Mouse (Mus musculus) forebrain, postnatal 0 days (tissue): ENCODE measurements around the gene Nhlrc4. TPM values are rescaled to one million over a fixed set of nuclear protein-coding genes. Genes with fewer than 3 reads are reported as not detected.

ENCODE experiments used
- ATAC-seq: fragments of 200-750 bp; cut with Nextera tagmentation; 2 replicates; pipeline ENCODE4 v1.8.0; 2017; ENCODE audit warnings: mild to moderate bottlenecking, moderate library complexity
- DNase-seq: peaks from one replicate; pipeline ENCODE4 v3.0.0-alpha.2; 2015
- H3K27ac ChIP-seq: fragments of 300-500 bp; sonication (generic); 2 replicates; pipeline ENCODE4 v1.5.1; 2014; ENCODE audit warnings: low read depth, mild to moderate bottlenecking, antibody characterized with exemption, low read length, moderate library complexity, mixed read lengths
- H3K27me3 ChIP-seq: fragments of 300-500 bp; sonication (generic); 2 replicates; pipeline ENCODE4 v1.6.1; 2014; ENCODE audit warnings: mild to moderate bottlenecking, low read length, mixed read lengths; ENCODE audit not compliant: insufficient read depth
- H3K36me3 ChIP-seq: fragments of 300-500 bp; sonication (generic); 2 replicates; pipeline ENCODE4 v1.6.1; 2014; ENCODE audit warnings: mild to moderate bottlenecking, moderate library complexity; ENCODE audit not compliant: insufficient read depth
- H3K4me1 ChIP-seq: fragments of 300-500 bp; sonication (generic); 2 replicates; pipeline ENCODE4 v1.6.1; 2014; ENCODE audit warnings: antibody characterized with exemption; ENCODE audit not compliant: insufficient read depth
- H3K4me2 ChIP-seq: fragments of 300-500 bp; sonication (generic); 2 replicates; pipeline ENCODE4 v1.6.1; 2014; ENCODE audit warnings: low read depth, mild to moderate bottlenecking, moderate library complexity
- H3K4me3 ChIP-seq: fragments of 300-500 bp; sonication (generic); 2 replicates; pipeline ENCODE4 v1.5.1; 2014; ENCODE audit warnings: low read depth, low read length, mixed read lengths
- H3K9ac ChIP-seq: fragments of 300-500 bp; sonication (generic); 2 replicates; pipeline ENCODE4 v1.6.1; 2014; ENCODE audit warnings: mild to moderate bottlenecking
- H3K9me3 ChIP-seq: fragments of 300-500 bp; sonication (generic); 2 replicates; pipeline ENCODE4 v1.6.1; 2016; ENCODE audit warnings: low read length
- CTCF ChIP-seq: sonication (generic); IDR thresholded peaks from 2 replicates; pipeline ENCODE4 v1.5.1; 2016; ENCODE audit warnings: antibody characterized with exemption, control low read depth, low read depth
- WGBS: fragments of 180-500 bp; shearing (Covaris S2); extraction: QIAGEN DNeasy Blood & Tissue Kit; methylation state at CpG from one replicate; pipeline ENCODE4 v1.1.7; 2014; 5-methylcytosine and 5-hydroxymethylcytosine counted together
- polyA plus RNA-seq: library from polyadenylated mRNA; unstranded; fragments of >200 nt; fragmentation: Nextera tagmentation; extraction: Ambion mirVana; gene quantifications from 2 replicates; pipeline ENCODE4 v1.2.1, GENCODE M21; 2015
- total RNA-seq: library from RNA; depleted of rRNA; stranded (reverse); fragments of >200 nt; gene quantifications from 2 replicates; pipeline ENCODE4 v1.2.3, GENCODE M21; 2014

The Nhlrc4 gene
- total and polyA plus RNA-seq, 2 experiments from 2014 or later, result 0.44 TPM; not detected in 1

DNA sequence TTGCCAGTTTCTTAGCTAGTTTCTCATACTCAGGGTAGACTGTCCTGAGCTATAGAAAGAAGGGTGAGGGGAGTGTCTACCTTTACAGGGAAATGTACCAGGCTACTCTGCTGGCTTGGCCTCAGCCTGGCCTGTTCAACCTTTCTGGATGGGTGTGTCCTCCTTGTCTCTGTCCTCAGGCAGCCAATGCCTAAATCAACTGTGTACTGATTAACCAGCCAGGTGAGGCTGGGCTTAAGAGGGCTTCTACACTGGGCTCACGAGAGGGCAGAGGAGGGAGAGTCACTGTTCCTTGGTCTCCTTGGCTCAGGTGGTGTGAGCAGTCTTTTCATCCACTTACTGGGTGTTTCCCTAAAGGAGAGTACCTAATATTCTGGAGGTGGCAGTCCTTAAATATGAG is 23.4 kb upstream of the Nhlrc4 start:
- Histone ChIP-seq H3K4me1 (no peaks in the 10 kb centered on the region), H3K36me3 (peaks cover 13% of the 10 kb centered on the region), H3K27me3 (no peaks in the 10 kb centered on the region), H3K4me3 (no peak overlapping the region), H3K4me2 (no peak overlapping the region), H3K9ac (no peak overlapping the region), H3K27ac (no peak overlapping the region), H3K9me3 (no peaks in the 10 kb centered on the region)
- TF ChIP-seq CTCF, result no peak
- 86% methylated on average over 1 of the region's 1 CpGs for whole genome bisulfite sequencing
- DNase-seq (no peak), ATAC-seq (no peak)

DNA sequence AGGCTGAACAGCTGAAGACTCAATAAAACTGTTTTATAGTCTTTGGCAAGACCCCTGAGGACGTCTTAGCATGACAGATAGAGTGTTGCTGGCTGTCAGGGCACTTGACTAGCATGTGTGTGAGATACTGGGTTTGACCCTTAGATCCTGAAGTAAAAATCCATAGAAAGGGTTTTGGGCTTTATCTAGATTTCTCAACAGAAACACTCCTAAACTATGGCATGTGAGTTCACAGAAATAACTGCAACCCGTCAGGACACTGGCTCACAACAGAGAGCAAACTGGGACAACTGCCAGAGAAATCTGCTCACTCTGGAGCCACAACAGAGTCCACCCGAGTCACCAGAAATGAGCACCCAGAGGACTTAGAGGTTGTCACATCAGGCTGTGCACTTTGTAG is 22.9 kb upstream of the Nhlrc4 start:
- 54% methylated on average over 3 of the region's 3 CpGs for WGBS
- H3K27ac ChIP-seq, result no peak overlapping the region
- no peak overlapping the region for H3K9ac ChIP-seq

DNA sequence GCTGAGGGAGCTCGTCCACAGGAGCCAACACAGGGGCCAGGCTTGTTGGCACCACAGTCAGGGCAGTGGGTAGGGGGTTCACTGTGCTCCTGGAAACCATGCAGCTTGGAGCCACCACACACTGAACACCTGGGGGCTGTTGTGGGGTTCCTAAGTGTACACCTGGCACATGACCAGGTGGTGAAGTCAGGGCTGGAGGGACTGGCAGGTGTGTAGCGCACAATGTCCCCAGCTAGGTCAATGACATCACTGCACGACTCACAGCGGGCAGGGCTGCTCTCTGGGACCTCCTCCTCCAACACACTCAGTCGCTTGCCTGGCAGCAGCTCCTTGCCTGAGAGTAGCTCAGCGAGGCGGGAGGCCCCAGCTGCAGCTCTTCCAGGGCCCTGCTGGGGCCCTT is 19.5 kb upstream of the Nhlrc4 start:
- Histone ChIP-seq H3K27ac (no peak overlapping the region), H3K4me2 (no peak overlapping the region), H3K27me3 (no peaks in the 10 kb centered on the region), H3K9ac (no peak overlapping the region), H3K36me3 (peaks cover 29% of the 10 kb centered on the region), H3K9me3 (no peaks in the 10 kb centered on the region), H3K4me1 (no peaks in the 10 kb centered on the region), H3K4me3 (no peak overlapping the region)
- WGBS, result 86% methylated on average over 7 of the region's 7 CpGs
- no peak for TF ChIP-seq CTCF
- DNase-seq (no peak), ATAC-seq (no peak)

More for the DNA sequence above, 22.9 kb upstream of the Nhlrc4 start:
- Histone ChIP-seq H3K4me2 (no peak overlapping the region), H3K36me3 (peaks cover 18% of the 10 kb centered on the region), H3K4me1 (no peaks in the 10 kb centered on the region), H3K9me3 (no peaks in the 10 kb centered on the region), H3K4me3 (no peak overlapping the region), H3K27me3 (no peaks in the 10 kb centered on the region)
- no peak for TF ChIP-seq CTCF
- ATAC-seq (no peak), DNase-seq (no peak)

DNA sequence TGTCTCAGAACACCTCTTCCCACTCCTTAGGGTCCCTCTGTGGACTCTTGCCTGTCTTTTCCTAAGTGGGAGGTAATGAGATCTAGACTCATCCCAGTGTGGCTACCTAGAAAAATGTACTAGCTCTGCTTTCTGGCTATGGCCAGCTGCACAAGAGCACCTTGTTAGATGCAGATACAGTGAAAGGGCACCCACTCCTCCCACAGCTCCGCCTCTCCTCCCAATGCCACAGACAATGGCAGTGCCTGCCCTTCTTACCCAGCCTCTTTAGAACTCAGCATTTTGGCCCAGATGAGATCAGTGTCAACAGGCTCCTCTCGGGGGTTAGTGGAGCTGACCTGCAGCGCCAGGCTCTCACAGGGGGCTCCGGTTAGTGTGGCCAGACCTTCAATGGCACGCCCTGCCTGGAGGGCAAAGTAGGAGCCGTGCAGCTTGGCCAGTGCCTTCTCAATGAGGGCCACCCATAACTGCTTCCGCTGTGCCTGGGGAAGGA is 17.7 kb upstream of the Nhlrc4 start:
- DNase-seq (no peak), ATAC-seq (no peak)
- Histone ChIP-seq H3K27ac (no peak overlapping the region), H3K27me3 (no peaks in the 10 kb centered on the region), H3K9me3 (no peaks in the 10 kb centered on the region), H3K4me3 (no peak overlapping the region), H3K36me3 (peaks cover 36% of the 10 kb centered on the region), H3K4me1 (no peaks in the 10 kb centered on the region), H3K9ac (no peak overlapping the region), H3K4me2 (no peak overlapping the region)
- WGBS, result 94% methylated on average over 7 of the region's 7 CpGs
- TF ChIP-seq CTCF, result no peak

DNA sequence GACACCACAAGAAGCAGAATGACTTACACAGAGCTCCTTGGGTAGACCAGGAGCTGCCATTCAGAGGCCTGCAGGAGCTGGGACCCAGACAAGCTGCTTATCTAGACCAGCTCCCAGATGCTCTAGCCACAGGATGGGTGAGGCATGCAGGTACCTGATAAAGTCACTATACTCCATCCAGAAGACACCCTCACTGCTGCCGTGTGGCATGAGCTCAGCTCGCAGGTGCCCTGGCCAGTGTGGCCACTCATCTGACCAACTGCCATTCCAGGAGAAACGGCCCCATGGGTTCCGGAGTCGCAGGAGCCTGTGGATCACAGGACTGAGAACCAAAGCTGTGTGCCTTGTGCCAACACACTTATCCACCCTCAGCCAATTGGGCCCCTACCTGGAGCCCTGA is 16.8 kb upstream of the Nhlrc4 start:
- Histone ChIP-seq H3K4me2 (no peak overlapping the region), H3K9me3 (no peaks in the 10 kb centered on the region), H3K36me3 (peaks cover 36% of the 10 kb centered on the region), H3K4me3 (no peak overlapping the region), H3K27ac (no peak overlapping the region), H3K4me1 (no peaks in the 10 kb centered on the region), H3K27me3 (no peaks in the 10 kb centered on the region), H3K9ac (no peak overlapping the region)
- 96% methylated on average over 5 of the region's 5 CpGs for WGBS
- DNase-seq (no peak), ATAC-seq (no peak)
- no peak for TF ChIP-seq CTCF

DNA sequence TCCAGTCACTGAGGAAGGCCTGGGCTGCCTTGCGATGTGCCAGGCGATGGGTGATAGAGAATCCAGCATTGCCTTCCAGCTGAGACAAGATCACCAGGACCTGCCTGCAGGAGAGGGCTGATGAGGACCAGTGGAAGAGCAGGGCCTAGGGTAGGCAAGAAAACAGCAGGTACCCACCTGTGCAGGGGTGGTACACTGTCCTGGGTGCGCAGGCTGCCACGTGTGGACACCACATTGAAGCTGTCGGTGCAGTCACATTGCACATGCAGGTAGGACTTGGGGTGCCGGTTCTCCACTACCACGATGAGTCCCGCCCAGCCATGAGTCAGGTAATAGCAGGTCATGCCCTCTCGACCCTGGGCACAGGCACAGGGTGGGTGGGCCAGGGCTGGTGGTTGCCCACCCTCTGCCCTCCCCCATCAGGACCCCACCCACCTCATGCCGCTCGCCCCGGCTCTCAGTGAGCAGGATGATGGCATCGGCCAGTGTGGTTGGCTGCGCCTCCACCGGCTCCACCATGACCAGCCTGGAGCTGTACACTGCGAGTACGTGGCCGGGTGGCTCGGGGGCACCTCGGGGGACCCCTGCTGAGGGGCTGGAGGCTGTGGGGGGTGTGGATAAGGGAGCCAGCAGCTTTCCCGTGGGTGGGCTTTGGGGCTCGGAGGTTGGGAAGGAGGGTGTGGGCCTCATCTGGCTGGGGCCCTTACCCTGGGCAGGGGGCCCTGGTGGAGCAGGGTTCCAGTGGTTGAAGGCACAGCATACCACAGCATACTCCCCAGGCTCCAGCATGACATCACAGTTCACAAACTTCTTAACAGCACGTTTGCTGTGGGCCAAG is 15.1 kb upstream of the Nhlrc4 start:
- DNase-seq (no peak), ATAC-seq (no peak)
- Histone ChIP-seq H3K27ac (no peak overlapping the region), H3K9me3 (no peaks in the 10 kb centered on the region), H3K36me3 (peaks cover 36% of the 10 kb centered on the region), H3K4me3 (no peak overlapping the region), H3K4me1 (no peaks in the 10 kb centered on the region), H3K27me3 (no peaks in the 10 kb centered on the region), H3K4me2 (no peak overlapping the region), H3K9ac (no peak overlapping the region)
- TF ChIP-seq CTCF, result no peak
- 92% methylated on average over 23 of the region's 23 CpGs for WGBS

DNA sequence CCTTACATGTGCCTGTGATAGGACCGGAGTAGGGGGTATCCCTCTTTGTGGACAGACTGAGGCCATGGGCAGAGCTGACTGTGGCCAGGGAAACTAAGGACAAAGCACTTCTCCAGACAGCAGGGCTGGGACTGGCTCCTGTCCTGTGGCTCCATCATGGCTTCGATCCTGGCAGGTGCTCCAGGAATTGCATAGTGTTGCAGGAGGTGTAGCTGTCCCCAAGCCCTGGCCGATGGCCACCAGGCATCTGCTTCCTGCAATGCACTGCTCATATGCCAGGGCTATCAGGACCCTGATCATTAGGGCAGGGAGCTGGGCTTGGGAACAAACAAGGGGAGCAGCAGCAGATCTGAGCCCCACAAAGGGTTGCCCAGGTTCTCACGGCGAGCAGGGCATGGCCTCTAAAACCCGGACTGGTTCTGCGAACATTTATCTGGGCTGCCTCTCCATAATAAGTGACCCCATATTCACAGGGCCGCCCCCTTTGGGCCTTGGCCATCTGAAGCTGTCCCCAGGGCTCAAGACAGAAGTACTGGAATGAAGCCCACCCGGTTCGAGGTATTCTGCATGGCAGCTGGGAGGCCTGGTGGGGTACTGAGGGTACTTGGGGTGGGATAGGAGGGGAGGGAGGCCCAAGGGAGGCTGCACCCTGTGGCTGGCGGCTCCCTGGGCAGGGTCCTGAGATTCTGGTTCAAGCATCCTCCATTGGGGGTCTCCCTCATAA is 14.2 kb upstream of the Nhlrc4 start:
- H3K4me1 ChIP-seq, result no peaks in the 10 kb centered on the region
- no peak overlapping the region for H3K4me2 ChIP-seq
- no peak overlapping the region for H3K4me3 ChIP-seq
- ATAC-seq (no peak), DNase-seq (no peak)
- 90% methylated on average over 11 of the region's 11 CpGs for WGBS
- H3K27ac ChIP-seq, result no peak overlapping the region
- H3K27me3 ChIP-seq, result no peaks in the 10 kb centered on the region
- no peaks in the 10 kb centered on the region for H3K9me3 ChIP-seq
- no peak for TF ChIP-seq CTCF
- H3K9ac ChIP-seq, result no peak overlapping the region
- H3K36me3 ChIP-seq, result peaks cover 33% of the 10 kb centered on the region
